In genomic region chr1:60745664-60746063, GRCm38 (mm10) we compare ENCODE assay signal across 8 mouse cellular contexts. TPM values are rescaled to one million over a fixed set of nuclear protein-coding genes. Genes with fewer than 3 reads are reported as not detected.
A peak's percentile ranks its signal among the peaks of the same experiment; 100 is the strongest.
DNase-seq lines count a peak whose midpoint lies in the region; ATAC-seq and TF ChIP-seq lines count a peak whose summit lies in the region.

No protein-coding gene starts in this region.

- no peak for TF ChIP-seq CTCF in layer of hippocampus, adult 2 months (conservative IDR thresholded peaks at IDR 0.05)

- no peak overlapping the region for H3K9ac ChIP-seq in intestine, embryonic 16.5 days (ENCODE audit: low read depth, low read length)
- H3K9ac ChIP-seq in intestine, embryonic 15.5 days: no peak overlapping the region
- H3K9ac ChIP-seq in heart, embryonic 15.5 days: no peak overlapping the region

- H3K27me3 ChIP-seq in intestine, embryonic 16.5 days (replicated peaks; ENCODE audit: control insufficient read depth, insufficient read depth, low read length): no peaks in the 10 kb centered on the region
- no peaks in the 10 kb centered on the region for H3K27me3 ChIP-seq in intestine, embryonic 15.5 days (replicated peaks)
- H3K27me3 ChIP-seq in heart, embryonic 15.5 days: no peaks in the 10 kb centered on the region

- H3K27ac ChIP-seq in intestine, embryonic 16.5 days (ENCODE audit: low read length): 0 out of 2 replicates have a peak overlapping the region, but pooled peaks have one; percentile 7
- H3K27ac ChIP-seq in intestine, embryonic 15.5 days: no peak overlapping the region
- peak overlapping the region; percentile 67 for H3K27ac ChIP-seq in heart, embryonic 15.5 days
- no peak overlapping the region for H3K27ac ChIP-seq in layer of hippocampus, adult 2 months

- DNase-seq in adipocyte (ENCODE audit: low spot score): peak; percentile 60
- DNase-seq in lung, postnatal 10 days: peak; percentile 32
- DNase-seq in layer of hippocampus, adult 2 months (ENCODE audit: low spot score in 2 of 2): no peak
- no peak for DNase-seq in B cell, adult 2 months
- DNase-seq in urinary bladder, adult 2 months (ENCODE audit: low spot score): no peak

- ATAC-seq in intestine, embryonic 16.5 days: no peak
- no peak for ATAC-seq in intestine, embryonic 15.5 days
- ATAC-seq in heart, embryonic 15.5 days (replicated peaks; ENCODE audit: insufficient number of reproducible peaks, insufficient read depth, low FRiP score, low read depth): no peak

- WGBS in intestine, embryonic 16.5 days: 34% methylated on average over 7 of the region's 7 CpGs
- WGBS in intestine, embryonic 15.5 days: 39% methylated on average over 7 of the region's 7 CpGs
- WGBS in heart, embryonic 15.5 days: 60% methylated on average over 7 of the region's 7 CpGs

- 0 out of 2 replicates have a peak, but pooled peaks cover 3% of the 10 kb centered on the region for H3K4me1 ChIP-seq in intestine, embryonic 16.5 days (ENCODE audit: control insufficient read depth, insufficient read depth, low read length)
- H3K4me1 ChIP-seq in intestine, embryonic 15.5 days (replicated peaks): peaks cover 3% of the 10 kb centered on the region; the same call in 1 of the 2 replicates
- peaks cover 12% of the 10 kb centered on the region for H3K4me1 ChIP-seq in heart, embryonic 15.5 days (replicated peaks)

- no peak overlapping the region for H3K4me3 ChIP-seq in intestine, embryonic 16.5 days (ENCODE audit: low read length)
- no peak overlapping the region for H3K4me3 ChIP-seq in intestine, embryonic 15.5 days (replicated peaks)
- H3K4me3 ChIP-seq in heart, embryonic 15.5 days: no peak overlapping the region
- H3K4me3 ChIP-seq in layer of hippocampus, adult 2 months: no peak overlapping the region

- H3K36me3 ChIP-seq in intestine, embryonic 16.5 days (ENCODE audit: control insufficient read depth, insufficient read depth, low read length): no peaks in the 10 kb centered on the region
- H3K36me3 ChIP-seq in intestine, embryonic 15.5 days: no peaks in the 10 kb centered on the region
- H3K36me3 ChIP-seq in heart, embryonic 15.5 days: no peaks in the 10 kb centered on the region

- no peaks in the 10 kb centered on the region; the same call in 1 of the 2 replicates for H3K9me3 ChIP-seq in intestine, embryonic 16.5 days (ENCODE audit: control insufficient read depth, low read length)
- no peaks in the 10 kb centered on the region for H3K9me3 ChIP-seq in intestine, embryonic 15.5 days
- H3K9me3 ChIP-seq in heart, embryonic 15.5 days (replicated peaks): no peaks in the 10 kb centered on the region

- H3K4me2 ChIP-seq in intestine, embryonic 16.5 days (ENCODE audit: low read depth, low read length): no peak overlapping the region
- H3K4me2 ChIP-seq in intestine, embryonic 15.5 days (replicated peaks): no peak overlapping the region
- H3K4me2 ChIP-seq in heart, embryonic 15.5 days: no peak overlapping the region

RNA-seq across cellular contexts. Expression of gene Cd28, which starts 29.1 kb away (rescaled TPM):
- polyA plus RNA-seq in intestine, embryonic 16.5 days (2015; fragmentation: Nextera tagmentation; extraction: Ambion mirVana): 0.07 and 0.33 TPM in 2 replicates
- 0.15 and 0.25 TPM in 2 replicates for polyA plus RNA-seq in intestine, embryonic 15.5 days (2015; fragmentation: Nextera tagmentation; extraction: Ambion mirVana)
- polyA plus RNA-seq in heart, embryonic 15.5 days (2015; fragmentation: Nextera tagmentation; extraction: Ambion mirVana): 0.33 and 1.1 TPM in 2 replicates
- total RNA-seq in layer of hippocampus, adult 2 months (2021): under 1 TPM; 0.15 to 0.17 TPM
- polyA plus RNA-seq in urinary bladder, adult 2 months (2012; rRNA removed): 0.62 and 0.88 TPM in 2 replicates

Comparison
In these comparisons a context has a peak if more than half of its experiments do, and no peak if none do; other contexts are left out.
1. H3K27ac ChIP-seq: peak in intestine, embryonic 16.5 days (single experiment) and heart, embryonic 15.5 days (single experiment); none in intestine, embryonic 15.5 days (single experiment) and layer of hippocampus, adult 2 months (single experiment).
2. DNase-seq: peak in adipocyte (single experiment) and lung, postnatal 10 days (single experiment); none in layer of hippocampus, adult 2 months (0 of 2), B cell, adult 2 months (0 of 2) and urinary bladder, adult 2 months (single experiment).